Mouse (Mus musculus) small intestine, adult 2 months (tissue): ENCODE data around the gene Rcn2.

Experiments used
- CTCF ChIP-seq: fragments of 200-500 bp; IDR thresholded peaks from 2 replicates; pipeline ENCODE4 v1.5.1; 2012; ENCODE audit warnings: low read depth, mild to moderate bottlenecking, control low read depth, inconsistent platforms, low read length, moderate library complexity, mixed read lengths; ENCODE audit not compliant: insufficient replicate concordance, insufficient read length; ENCODE audit errors: extremely low read depth
- POLR2A ChIP-seq: fragments of 200-500 bp; IDR thresholded peaks from 2 replicates; pipeline ENCODE4 v1.6.1; 2012; ENCODE audit warnings: low read depth, mild to moderate bottlenecking, control low read depth, inconsistent platforms, low read length, moderate library complexity

GRCm38 (mm10) chr9:56092102-56092501 is 50.5 kb downstream of the Rcn2 start:
- TF ChIP-seq CTCF (no peak), POLR2A (no peak)
